Mouse (Mus musculus) G1E (cell line): ENCODE data around the gene Cd59b. TPM values are rescaled to one million over a fixed set of nuclear protein-coding genes. Genes with fewer than 3 reads are reported as not detected.

Source experiments
- ATAC-seq: 2 replicates; pipeline ENCODE4 v1.8.0; 2016; ENCODE audit warnings: mild to moderate bottlenecking; ENCODE audit not compliant: insufficient number of reproducible peaks, poor library complexity, low FRiP score, severe bottlenecking; ENCODE audit errors: extremely low read depth
- DNase-seq: peaks from one replicate; pipeline ENCODE4 v3.0.0; 2012; ENCODE audit warnings: low spot score
- H3K27me3 ChIP-seq: 2 replicates; pipeline ENCODE4 v1.6.1; 2012; ENCODE audit warnings: mild to moderate bottlenecking, low read length, inconsistent platforms; ENCODE audit not compliant: insufficient read depth
- H3K36me3 ChIP-seq: replicated peaks from 2 replicates; pipeline ENCODE3; 2012; ENCODE audit warnings: mild to moderate bottlenecking, inconsistent platforms
- H3K4me1 ChIP-seq: 2 replicates; pipeline ENCODE4 v1.6.1; 2012; ENCODE audit warnings: low read depth, low read length, inconsistent platforms, mixed read lengths; ENCODE audit not compliant: insufficient read depth
- H3K4me3 ChIP-seq: 2 replicates; pipeline ENCODE4 v1.5.1; 2012; ENCODE audit warnings: low read depth, mild to moderate bottlenecking, inconsistent platforms, low read length, moderate library complexity, mixed read lengths
- H3K9me3 ChIP-seq: replicated peaks from 2 replicates; pipeline ENCODE4 v1.6.1; 2012; ENCODE audit warnings: inconsistent platforms
- CTCF ChIP-seq: IDR thresholded peaks from 2 replicates; pipeline ENCODE4 v1.5.1; 2012; ENCODE audit warnings: low read depth, low read length, inconsistent platforms, mixed read lengths
- GATA1 ChIP-seq: IDR thresholded peaks from 2 replicates; pipeline ENCODE4 v1.6.1; 2012; ENCODE audit warnings: borderline replicate concordance, low read length, inconsistent platforms, mixed read lengths
- GATA2 ChIP-seq: IDR thresholded peaks from 2 replicates; pipeline ENCODE4 v1.6.1; 2012; ENCODE audit warnings: low read depth, low read length, inconsistent platforms, borderline replicate concordance
- POLR2AphosphoS5 ChIP-seq: IDR thresholded peaks from 2 replicates; pipeline ENCODE4 v1.6.1; 2012; ENCODE audit warnings: low read depth, low read length, inconsistent platforms; ENCODE audit not compliant: insufficient replicate concordance
- TAL1 ChIP-seq: conservative IDR thresholded peaks from 2 replicates; pipeline ENCODE4 v1.6.1; 2012; ENCODE audit warnings: low read depth, low read length, inconsistent platforms, mixed read lengths
- polyA plus RNA-seq: library from polyadenylated mRNA; stranded (reverse); fragments of >175 nt; gene quantifications from 2 replicates; pipeline ENCODE4 v1.2.3, GENCODE M21; 2012
- total RNA-seq, 2 experiments: library from RNA; stranded (forward) in 1 of 2; stranded (reverse) in 1 of 2; fragments of 200-1000 nt in 1 of 2; fragments of >200 nt in 1 of 2; fragmentation: Nextera tagmentation in 1 of 2; gene quantifications; 2 replicates each; pipeline ENCODE4 v1.2.3; 2014 to 2017

Cd59b gene
- total RNA-seq (2014; fragmentation: Nextera tagmentation) = not detected in 2 replicates
- total RNA-seq (2017) = 0.87 TPM in 1 of 2 replicates, not detected in the other
- polyA plus RNA-seq = not detected in 2 replicates

GRCm38 (mm10) chr2:104069704-104070185 is at the start of gene Cd59b:
TSS of gene Cd59b (plus strand) at chr2:104069849.
- Histone ChIP-seq H3K4me1 (peaks cover 12% of the 10 kb centered on the region), H3K9me3 (no peaks in the 10 kb centered on the region), H3K27me3 (no peaks in the 10 kb centered on the region), H3K36me3 (no peaks in the 10 kb centered on the region), H3K4me3 (peak within 1 kb of the TSS; percentile 5; the same call in 1 of the 2 replicates)
- ATAC-seq (no peak), DNase-seq (no peak)
- no peak for TF ChIP-seq TAL1
- no peak for TF ChIP-seq POLR2AphosphoS5
- no peak for TF ChIP-seq GATA2
- TF ChIP-seq GATA1 = no peak
- TF ChIP-seq CTCF = no peak

- H3K9me3 ChIP-seq = 0 out of 2 replicates have a peak, but pooled peaks cover 3% of the 10 kb centered on the region
- H3K27me3 ChIP-seq = peaks cover 10% of the 10 kb centered on the region
- TF ChIP-seq GATA2 = no peak
- TF ChIP-seq TAL1 = no peak
- TF ChIP-seq POLR2AphosphoS5 = no peak
- no peak for TF ChIP-seq CTCF
- TF ChIP-seq GATA1 = no peak
- no peaks in the 10 kb centered on the region for H3K36me3 ChIP-seq
- DNase-seq (peak; percentile 21), ATAC-seq (no peak)
- peaks cover 15% of the 10 kb centered on the region for H3K4me1 ChIP-seq
- no peak overlapping the region for H3K4me3 ChIP-seq
These were observed 46.6 kb upstream of the Cd59b start for GRCm38 (mm10) chr2:104023096-104023495.

GRCm38 (mm10) chr2:104024656-104025055 is 45.0 kb upstream of the Cd59b start:
- H3K9me3 ChIP-seq = 0 out of 2 replicates have a peak, but pooled peaks cover 3% of the 10 kb centered on the region
- ATAC-seq (no peak), DNase-seq (no peak)
- no peaks in the 10 kb centered on the region for H3K36me3 ChIP-seq
- H3K4me1 ChIP-seq = peaks cover 23% of the 10 kb centered on the region
- no peak overlapping the region for H3K4me3 ChIP-seq
- H3K27me3 ChIP-seq = peaks cover 5% of the 10 kb centered on the region
- TF ChIP-seq GATA1 (no peak), POLR2AphosphoS5 (no peak), GATA2 (no peak), TAL1 (no peak), CTCF (no peak)

GRCm38 (mm10) chr2:104027458-104028138 is 42.1 kb upstream of the Cd59b start, which contains the start of gene Fbxo3:
TSS of gene Fbxo3 (plus strand) at chr2:104027721.
- no peak for TF ChIP-seq GATA2
- no peak for TF ChIP-seq POLR2AphosphoS5
- TF ChIP-seq CTCF = no peak
- no peak for TF ChIP-seq GATA1
- TF ChIP-seq TAL1 = no peak
- DNase-seq = peak; percentile 94
- ATAC-seq = peak; percentile 78

GRCm38 (mm10) chr2:104028139-104028723 is 41.4 kb upstream of the Cd59b start, which contains the start of gene 4931422A03Rik:
TSS of gene 4931422A03Rik (minus strand) at chr2:104028361.
- ATAC-seq (no peak), DNase-seq (no peak)
- H3K9me3 ChIP-seq = 0 out of 2 replicates have a peak, but pooled peaks cover 3% of the 10 kb centered on the region
- peaks cover 30% of the 10 kb centered on the region for H3K36me3 ChIP-seq
- H3K4me3 ChIP-seq = peak within 1 kb of the TSS; percentile 99
- no peaks in the 10 kb centered on the region for H3K27me3 ChIP-seq
- peaks cover 31% of the 10 kb centered on the region for H3K4me1 ChIP-seq
- TF ChIP-seq POLR2AphosphoS5 (no peak), GATA2 (no peak), GATA1 (no peak), TAL1 (no peak), CTCF (no peak)

More at GRCm38 (mm10) chr2:104027458-104028138, 42.1 kb upstream of the Cd59b start, which contains the start of gene Fbxo3:
- Histone ChIP-seq H3K27me3 (no peaks in the 10 kb centered on the region), H3K4me1 (peaks cover 37% of the 10 kb centered on the region), H3K4me3 (peak within 1 kb of the TSS; percentile 99), H3K9me3 (0 out of 2 replicates have a peak, but pooled peaks cover 3% of the 10 kb centered on the region), H3K36me3 (peaks cover 25% of the 10 kb centered on the region)

GRCm38 (mm10) chr2:104029074-104029473 is 40.6 kb upstream of the Cd59b start:
- Histone ChIP-seq H3K27me3 (no peaks in the 10 kb centered on the region), H3K36me3 (peaks cover 37% of the 10 kb centered on the region), H3K9me3 (0 out of 2 replicates have a peak, but pooled peaks cover under 1% of the 10 kb centered on the region), H3K4me3 (peak overlapping the region; percentile 99), H3K4me1 (peaks cover 31% of the 10 kb centered on the region)
- no peak for DNase-seq
- no peak for TF ChIP-seq GATA1
- no peak for TF ChIP-seq TAL1
- TF ChIP-seq CTCF = no peak
- no peak for TF ChIP-seq POLR2AphosphoS5
- TF ChIP-seq GATA2 = no peak
- no peak for ATAC-seq
